Mouse (Mus musculus): ENCODE results near the gene Nox3.

Gene Nox3

GRCm38 (mm10) chr17:3610307-3610754, 85.7 kb downstream of the Nox3 start:
- no peak for DNase-seq (ENCODE audit: low spot score in 2 of 2)

- no peak for DNase-seq (ENCODE audit: low spot score in 2 of 2)
These were observed 92.9 kb downstream of the Nox3 start for GRCm38 (mm10) chr17:3602954-3603672.

- DNase-seq (ENCODE audit: low spot score in 2 of 2), result no peak
These were observed 97.7 kb downstream of the Nox3 start for GRCm38 (mm10) chr17:3598393-3598792.

GRCm38 (mm10) chr17:3597866-3598265, 98.2 kb downstream of the Nox3 start:
- no peak for DNase-seq (ENCODE audit: low spot score in 2 of 2)

- no peak for DNase-seq (ENCODE audit: low spot score in 2 of 2)
These were observed 98.9 kb downstream of the Nox3 start for GRCm38 (mm10) chr17:3597130-3597529.

Measured in frontal cortex, postnatal 25 days (tissue).